Mouse (Mus musculus) brain, embryonic 14.5 days (tissue): ENCODE measurements around the gene Gm14214.

Experiments used
- CTCF ChIP-seq: fragments of 200-500 bp; IDR thresholded peaks from 2 replicates; pipeline ENCODE4 v1.5.1; 2012; ENCODE audit warnings: inconsistent platforms, mild to moderate bottlenecking, moderate library complexity, borderline replicate concordance; ENCODE audit not compliant: insufficient read depth, insufficient read length; ENCODE audit errors: extremely low read depth
- POLR2A ChIP-seq: fragments of 200-500 bp; IDR thresholded peaks from 2 replicates; pipeline ENCODE4 v1.6.1; 2012; ENCODE audit warnings: mild to moderate bottlenecking, inconsistent platforms, borderline replicate concordance; ENCODE audit not compliant: poor library complexity, insufficient read depth, insufficient read length, severe bottlenecking; ENCODE audit errors: extremely low read depth

DNA sequence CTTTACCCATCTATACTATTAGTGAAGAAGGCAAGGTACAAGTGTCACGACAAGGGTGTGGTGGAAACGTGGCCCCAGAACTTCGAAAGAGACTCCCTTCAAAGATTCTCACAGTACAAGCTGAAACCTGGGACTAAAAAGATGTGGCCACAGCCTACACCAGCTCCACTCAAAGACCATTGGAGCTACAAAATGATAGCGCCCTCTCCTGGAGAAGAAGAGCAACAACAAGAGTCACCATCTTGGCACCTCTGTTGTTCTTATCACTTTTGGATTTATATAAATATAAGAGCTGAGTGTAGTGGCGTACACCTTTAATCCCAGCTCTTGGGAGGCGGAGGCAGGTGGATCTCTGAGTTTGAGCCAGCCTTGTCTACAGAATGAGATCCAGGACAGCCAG is 14.0 kb downstream of the Gm14214 start:
- TF ChIP-seq POLR2A (no peak), CTCF (peak; percentile 41; the same call in 1 of the 2 replicates)
